Mouse (Mus musculus): ENCODE data around the gene Myl6. TPM values are rescaled to one million over a fixed set of nuclear protein-coding genes. Genes with fewer than 3 reads are reported as not detected.

Gene Myl6
- total and polyA plus RNA-seq, 3 experiments, result 366 to 560 (median 555) TPM

DNA sequence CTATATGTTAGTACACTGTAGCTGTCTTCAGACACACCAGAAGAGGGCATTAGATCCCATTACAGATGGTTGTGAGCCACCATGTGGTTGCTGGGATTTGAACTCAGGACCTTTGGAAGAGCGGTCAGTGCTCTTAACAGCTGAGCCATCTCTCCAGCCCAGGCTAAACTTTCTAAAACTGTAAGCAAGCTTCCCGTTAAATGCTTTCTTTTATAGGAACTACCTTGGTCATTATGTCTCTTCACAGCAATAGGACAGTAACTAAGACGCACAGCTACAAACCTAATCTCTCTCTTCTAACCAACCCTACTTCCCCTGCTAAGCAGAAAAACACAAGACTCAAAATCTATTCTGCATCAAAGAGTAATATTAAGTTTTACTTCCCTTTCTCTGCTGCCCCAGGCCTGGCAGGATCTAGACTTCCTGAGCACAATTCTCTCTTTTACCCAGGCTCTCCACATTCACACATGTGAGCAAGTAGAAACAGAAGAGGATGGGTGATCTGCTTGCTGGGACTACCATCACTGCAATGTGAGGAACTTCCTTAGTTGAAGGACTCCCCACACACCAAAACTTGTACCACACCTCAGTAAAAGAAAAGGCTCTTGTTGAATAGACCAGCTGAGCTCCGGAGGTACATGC, 41.8 kb upstream of the Myl6 start:
- TF ChIP-seq JUN (IDR thresholded peaks at IDR 0.05; ENCODE audit: insufficient read depth, low read depth, low read length) (no peak), KAT2A (IDR thresholded peaks at IDR 0.05; ENCODE audit: insufficient replicate concordance, low read length) (0 out of 2 replicates have a peak, but pooled peaks have one; percentile 0), MEF2A (IDR thresholded peaks at IDR 0.05; ENCODE audit: borderline replicate concordance, low read depth, low read length) (0 out of 2 replicates have a peak, but pooled peaks have one; percentile 2), TBP (conservative IDR thresholded peaks at IDR 0.05; ENCODE audit: low read depth, low read length) (peak; percentile 66; the same call in 1 of the 2 replicates), MAFK (IDR thresholded peaks at IDR 0.05; ENCODE audit: insufficient replicate concordance, low read length) (0 out of 2 replicates have a peak, but pooled peaks have one; percentile 3), EP300 (IDR thresholded peaks at IDR 0.05; ENCODE audit: low read length) (peak; percentile 50), E2F4 (IDR thresholded peaks at IDR 0.05; ENCODE audit: insufficient replicate concordance, low read depth, low read length) (no peak)
- Histone ChIP-seq H3K9me3 (replicated peaks; ENCODE audit: low read length) (no peaks in the 10 kb centered on the region), H3K4me2 (ENCODE audit: insufficient read depth, low read depth, poor library complexity, severe bottlenecking) (peak overlapping the region; percentile 88), H3K4me1 (ENCODE audit: control insufficient read depth in 1 of 2, insufficient read depth in 2 of 2) (peaks cover 3 to 16% of the 10 kb centered on the region in 2 experiments; a peak in 2 of 4 replicates), H3K79me2 (replicated peaks; ENCODE audit: control insufficient read depth, extremely low read depth, insufficient read depth, poor library complexity, severe bottlenecking) (no peaks in the 10 kb centered on the region), H3K27me3 (replicated peaks) (no peaks in the 10 kb centered on the region), H3K27ac (ENCODE audit: insufficient read depth, low read depth) (peak overlapping the region; percentile 49; the same call in 1 of the 2 replicates), H3K9ac (ENCODE audit: insufficient read depth, low read depth) (peak overlapping the region; percentile 59), H3K36me3 (replicated peaks in 1 of 2; ENCODE audit: control insufficient read depth in 1 of 2, insufficient read depth in 1 of 2, low read length in 1 of 2) (no peaks in the 10 kb centered on the region), H3K4me3 (replicated peaks in 1 of 3; ENCODE audit: low read depth in 2 of 3, low read length in 2 of 3, poor library complexity in 1 of 3) (peak overlapping the region in 2 of 3 experiments; percentile 14 to 47)
- no peak for DNase-seq (ENCODE audit: extremely low read depth)
- dilution Hi-C loops (cut with MboI; ENCODE audit: extremely low pct_ligation_motif_present, extremely low pct_unique_long_range_greater_than_20kb, low sequenced_read_pairs), result no loop called here
- in situ Hi-C loops (cut with MboI; ENCODE audit: low pct_ligation_motif_present, low pct_unique_long_range_greater_than_20kb, low sequenced_read_pairs), result no loop called here

DNA sequence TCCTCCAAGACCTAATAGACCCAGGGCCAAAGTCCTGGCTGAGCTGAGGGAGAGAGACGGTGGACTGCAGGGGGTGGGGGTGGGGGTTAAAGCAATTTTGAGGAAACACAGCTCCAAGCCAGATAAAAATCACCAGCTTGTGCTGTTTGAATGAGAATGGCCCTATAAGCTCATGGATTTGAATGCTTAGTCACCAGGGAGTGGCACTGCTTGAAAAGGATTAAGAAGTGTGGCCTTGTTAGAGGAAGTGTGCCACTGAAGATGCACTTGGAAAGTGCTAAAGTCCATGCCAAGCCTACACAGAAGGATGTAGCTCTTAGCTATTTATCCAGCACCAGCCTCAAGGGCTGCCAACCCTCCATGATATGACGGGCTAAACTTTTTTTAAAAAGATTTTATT, 41.3 kb upstream of the Myl6 start:
- H3K4me1 ChIP-seq (ENCODE audit: control insufficient read depth in 1 of 2, insufficient read depth in 2 of 2), result peaks cover 3 to 16% of the 10 kb centered on the region in 2 experiments; a peak in 2 of 4 replicates
- dilution Hi-C loops (cut with MboI; ENCODE audit: extremely low pct_ligation_motif_present, extremely low pct_unique_long_range_greater_than_20kb, low sequenced_read_pairs) (no loop called here), in situ Hi-C loops (cut with MboI; ENCODE audit: low pct_ligation_motif_present, low pct_unique_long_range_greater_than_20kb, low sequenced_read_pairs) (no loop called here)
- no peak overlapping the region for H3K4me3 ChIP-seq (replicated peaks in 1 of 3; ENCODE audit: low read depth in 2 of 3, low read length in 2 of 3, poor library complexity in 1 of 3)
- no peaks in the 10 kb centered on the region for H3K36me3 ChIP-seq (replicated peaks in 1 of 2; ENCODE audit: control insufficient read depth in 1 of 2, insufficient read depth in 1 of 2, low read length in 1 of 2)
- no peaks in the 10 kb centered on the region for H3K9me3 ChIP-seq (replicated peaks; ENCODE audit: low read length)
- no peaks in the 10 kb centered on the region for H3K27me3 ChIP-seq (replicated peaks)
- TF ChIP-seq E2F4 (IDR thresholded peaks at IDR 0.05; ENCODE audit: insufficient replicate concordance, low read depth, low read length), result no peak
- no peak for TF ChIP-seq CTCF (conservative IDR thresholded peaks at IDR 0.05 in 1 of 2, IDR thresholded peaks at IDR 0.05 in 1 of 2; ENCODE audit: low read depth in 2 of 2, low read length in 2 of 2)
- no peak for TF ChIP-seq EP300 (IDR thresholded peaks at IDR 0.05; ENCODE audit: low read length)
- H3K4me2 ChIP-seq (ENCODE audit: insufficient read depth, low read depth, poor library complexity, severe bottlenecking), result no peak overlapping the region
- no peak overlapping the region for H3K27ac ChIP-seq (ENCODE audit: insufficient read depth, low read depth)
- no peak for DNase-seq (ENCODE audit: extremely low read depth)
- H3K9ac ChIP-seq (ENCODE audit: insufficient read depth, low read depth), result no peak overlapping the region
- no peaks in the 10 kb centered on the region for H3K79me2 ChIP-seq (replicated peaks; ENCODE audit: control insufficient read depth, extremely low read depth, insufficient read depth, poor library complexity, severe bottlenecking)

Data from CH12.LX (cell line).